Mouse (Mus musculus): ENCODE results near the gene Defa23. TPM values are rescaled to one million over a fixed set of nuclear protein-coding genes. Genes with fewer than 3 reads are reported as not detected.

Gene Defa23
- not detected for polyA plus RNA-seq (2014; fragmentation: Illumina TruSeq; extraction: RNeasy Lipid Tissue Mini Kit (QIAGEN cat#74804); ENCODE audit: low read depth, low replicate concordance)

GRCm38 (mm10) chr8:21054747-21055146 lies at the start of gene Defa23:
Defa23 (plus strand) TSS chr8:21055047.

DNA sequence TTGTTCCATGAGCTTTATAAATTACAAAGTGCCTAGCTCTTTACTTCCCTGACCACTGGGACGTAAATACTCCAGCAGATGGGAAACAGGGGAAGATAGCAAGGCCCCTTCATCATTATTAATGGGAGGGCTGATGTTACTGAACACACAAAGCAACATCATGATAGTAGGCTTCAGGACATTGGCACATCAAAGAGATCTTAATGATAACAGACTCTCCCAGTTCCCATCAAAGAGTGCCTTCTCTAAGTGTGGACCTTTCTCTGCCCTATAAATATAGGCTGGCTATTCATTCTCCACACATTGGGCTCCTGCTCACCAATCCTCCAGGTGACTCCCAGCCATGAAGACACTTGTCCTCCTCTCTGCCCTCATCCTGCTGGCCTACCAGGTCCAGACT lies 29.6 kb upstream of the Defa23 start, which contains the start of gene Defa21:
Gene Defa21, plus strand, starts transcription at position 301 of the 400 bp plus-strand sequence.

GRCm38 (mm10) chr8:21064738-21065137 lies 9.9 kb downstream of the Defa23 start, which contains the start of gene Defa35:
Defa35 (plus strand) TSS chr8:21065038.

GRCm38 (mm10) chr8:21084142-21084541 lies 29.3 kb downstream of the Defa23 start, which contains the start of gene Defa25:
Defa25 (plus strand) TSS chr8:21084442.

GRCm38 (mm10) chr8:21095950-21096349 lies 41.1 kb downstream of the Defa23 start, which contains the start of gene Gm14851:
Gm14851 (minus strand) TSS chr8:21096050.

Other genes with a start within 250 kb of the Defa23 start
- not detected for gene Defb33, start 162.4 kb upstream of the Defa23 start, polyA plus RNA-seq (2014; fragmentation: Illumina TruSeq; extraction: RNeasy Lipid Tissue Mini Kit (QIAGEN cat#74804); ENCODE audit: low read depth, low replicate concordance)
- gene Gm15056, start 152.4 kb upstream of the Defa23 start, polyA plus RNA-seq (2014; fragmentation: Illumina TruSeq; extraction: RNeasy Lipid Tissue Mini Kit (QIAGEN cat#74804); ENCODE audit: low read depth, low replicate concordance) = not detected
- not detected for gene Gm6040, start 133.0 kb upstream of the Defa23 start, polyA plus RNA-seq (2014; fragmentation: Illumina TruSeq; extraction: RNeasy Lipid Tissue Mini Kit (QIAGEN cat#74804); ENCODE audit: low read depth, low replicate concordance)
- not detected for gene AY761185, start 110.3 kb upstream of the Defa23 start, polyA plus RNA-seq (2014; fragmentation: Illumina TruSeq; extraction: RNeasy Lipid Tissue Mini Kit (QIAGEN cat#74804); ENCODE audit: low read depth, low replicate concordance)
- gene Defa21, start 29.5 kb upstream of the Defa23 start, polyA plus RNA-seq (2014; fragmentation: Illumina TruSeq; extraction: RNeasy Lipid Tissue Mini Kit (QIAGEN cat#74804); ENCODE audit: low read depth, low replicate concordance) = not detected
- gene Defa35, start 10.0 kb downstream of the Defa23 start, polyA plus RNA-seq (2014; fragmentation: Illumina TruSeq; extraction: RNeasy Lipid Tissue Mini Kit (QIAGEN cat#74804); ENCODE audit: low read depth, low replicate concordance) = not detected
- gene Defa25, start 29.4 kb downstream of the Defa23 start, polyA plus RNA-seq (2014; fragmentation: Illumina TruSeq; extraction: RNeasy Lipid Tissue Mini Kit (QIAGEN cat#74804); ENCODE audit: low read depth, low replicate concordance) = not detected
- not detected for gene Gm14851, start 41.0 kb downstream of the Defa23 start, polyA plus RNA-seq (2014; fragmentation: Illumina TruSeq; extraction: RNeasy Lipid Tissue Mini Kit (QIAGEN cat#74804); ENCODE audit: low read depth, low replicate concordance)
- not detected for gene Defa30, start 79.6 kb downstream of the Defa23 start, polyA plus RNA-seq (2014; fragmentation: Illumina TruSeq; extraction: RNeasy Lipid Tissue Mini Kit (QIAGEN cat#74804); ENCODE audit: low read depth, low replicate concordance)
- not detected for gene Defa22, start 107.2 kb downstream of the Defa23 start, polyA plus RNA-seq (2014; fragmentation: Illumina TruSeq; extraction: RNeasy Lipid Tissue Mini Kit (QIAGEN cat#74804); ENCODE audit: low read depth, low replicate concordance)
- not detected for gene Defa31, start 136.6 kb downstream of the Defa23 start, polyA plus RNA-seq (2014; fragmentation: Illumina TruSeq; extraction: RNeasy Lipid Tissue Mini Kit (QIAGEN cat#74804); ENCODE audit: low read depth, low replicate concordance)
- gene Gm15293, start 146.5 kb downstream of the Defa23 start, polyA plus RNA-seq (2014; fragmentation: Illumina TruSeq; extraction: RNeasy Lipid Tissue Mini Kit (QIAGEN cat#74804); ENCODE audit: low read depth, low replicate concordance) = not detected
- gene Gm15292, start 194.7 kb downstream of the Defa23 start, polyA plus RNA-seq (2014; fragmentation: Illumina TruSeq; extraction: RNeasy Lipid Tissue Mini Kit (QIAGEN cat#74804); ENCODE audit: low read depth, low replicate concordance) = not detected

Data from sigmoid colon, adult 10 weeks (tissue).